8 mouse cellular contexts compared by ENCODE assay signal in genomic region chr2:32877303-32877702, GRCm38 (mm10). TPM values are rescaled to one million over a fixed set of nuclear protein-coding genes. Genes with fewer than 3 reads are reported as not detected.
DNase-seq lines count a peak whose midpoint lies in the region; ATAC-seq and TF ChIP-seq lines count a peak whose summit lies in the region.

No protein-coding gene starts in this region.

- 0 out of 2 replicates have a peak overlapping the region, but pooled peaks have one; percentile 8 for H3K27ac ChIP-seq in liver, adult 2 months (replicated peaks; ENCODE audit: insufficient read depth, low read depth, low read length)
- no peak overlapping the region for H3K27ac ChIP-seq in forebrain, embryonic 11.5 days (ENCODE audit: low read depth, low read length)
- peak overlapping the region; percentile 85; the same call in 1 of the 2 replicates for H3K27ac ChIP-seq in limb, embryonic 14.5 days (replicated peaks; ENCODE audit: low read depth, low read length)
- peak overlapping the region; percentile 92; the same call in 1 of the 2 replicates for H3K27ac ChIP-seq in neural tube, embryonic 15.5 days (replicated peaks)

- H3K36me3 ChIP-seq in liver, adult 2 months (ENCODE audit: control insufficient read depth, insufficient read depth, low read length), result no peaks in the 10 kb centered on the region
- no peaks in the 10 kb centered on the region for H3K36me3 ChIP-seq in forebrain, embryonic 11.5 days (ENCODE audit: control insufficient read depth, insufficient read depth, low read length)
- H3K36me3 ChIP-seq in limb, embryonic 14.5 days (ENCODE audit: control insufficient read depth, insufficient read depth, low read length), result no peaks in the 10 kb centered on the region
- H3K36me3 ChIP-seq in neural tube, embryonic 15.5 days, result no peaks in the 10 kb centered on the region

- H3K4me1 ChIP-seq in liver, adult 2 months (ENCODE audit: control insufficient read depth, insufficient read depth, low read length), result peaks cover 3% of the 10 kb centered on the region; the same call in 1 of the 2 replicates
- H3K4me1 ChIP-seq in forebrain, embryonic 11.5 days (replicated peaks; ENCODE audit: control insufficient read depth, insufficient read depth, low read length), result peaks cover 17% of the 10 kb centered on the region; the same call in 1 of the 2 replicates
- peaks cover 60% of the 10 kb centered on the region for H3K4me1 ChIP-seq in limb, embryonic 14.5 days (ENCODE audit: control insufficient read depth, insufficient read depth, low read length)
- peaks cover 70% of the 10 kb centered on the region for H3K4me1 ChIP-seq in neural tube, embryonic 15.5 days

- no peak for ATAC-seq in forebrain, embryonic 11.5 days (replicated peaks; ENCODE audit: low FRiP score)
- ATAC-seq in limb, embryonic 14.5 days (ENCODE audit: low FRiP score, low read depth), result no peak
- ATAC-seq in neural tube, embryonic 15.5 days (ENCODE audit: low FRiP score), result no peak

- peak overlapping the region; percentile 97 for H3K4me2 ChIP-seq in forebrain, embryonic 11.5 days (ENCODE audit: low read depth, low read length, severe bottlenecking)
- peak overlapping the region; percentile 95 for H3K4me2 ChIP-seq in limb, embryonic 14.5 days (replicated peaks; ENCODE audit: low read depth, low read length, severe bottlenecking)
- H3K4me2 ChIP-seq in neural tube, embryonic 15.5 days, result peak overlapping the region; percentile 83

- TF ChIP-seq CTCF in liver, adult 2 months (IDR thresholded peaks at IDR 0.05; ENCODE audit: low read depth, low read length), result no peak

- WGBS in liver, adult 2 months, result 75% methylated on average over 5 of the region's 5 CpGs
- 20% methylated on average over 5 of the region's 5 CpGs for WGBS in forebrain, embryonic 11.5 days
- WGBS in limb, embryonic 14.5 days, result 38% methylated on average over 5 of the region's 5 CpGs
- WGBS in neural tube, embryonic 15.5 days, result 36% methylated on average over 5 of the region's 5 CpGs

- H3K9me3 ChIP-seq in forebrain, embryonic 11.5 days (ENCODE audit: control insufficient read depth, low read length), result no peaks in the 10 kb centered on the region
- H3K9me3 ChIP-seq in limb, embryonic 14.5 days (ENCODE audit: control insufficient read depth, low read length), result no peaks in the 10 kb centered on the region
- no peaks in the 10 kb centered on the region for H3K9me3 ChIP-seq in neural tube, embryonic 15.5 days (replicated peaks)

- DNase-seq in liver, adult 2 months (ENCODE audit: extremely low read depth, low read depth, low spot score), result no peak
- DNase-seq in liver, result no peak
- DNase-seq in forebrain, embryonic 11.5 days (ENCODE audit: low spot score), result no peak
- DNase-seq in limb, embryonic 14.5 days (ENCODE audit: low spot score), result no peak
- no peak for DNase-seq in cerebellum, adult 9-11 months
- no peak for DNase-seq in spleen, adult 18-20 months
- DNase-seq in thymus, adult 18-20 months, result no peak

- TF ChIP-seq POLR2A in liver, adult 2 months (IDR thresholded peaks at IDR 0.05; ENCODE audit: extremely low read depth, insufficient read depth, low read length), result no peak
- no peak for TF ChIP-seq POLR2A in limb, embryonic 14.5 days (IDR thresholded peaks at IDR 0.05; ENCODE audit: borderline replicate concordance, extremely low read depth, insufficient read depth, insufficient read length)

- peaks cover 2% of the 10 kb centered on the region; the same call in 1 of the 2 replicates for H3K27me3 ChIP-seq in liver, adult 2 months (ENCODE audit: control insufficient read depth, insufficient read depth, low read length)
- H3K27me3 ChIP-seq in forebrain, embryonic 11.5 days (ENCODE audit: control insufficient read depth, insufficient read depth, low read length), result no peaks in the 10 kb centered on the region
- H3K27me3 ChIP-seq in limb, embryonic 14.5 days (ENCODE audit: control insufficient read depth, insufficient read depth, low read length), result no peaks in the 10 kb centered on the region
- no peaks in the 10 kb centered on the region for H3K27me3 ChIP-seq in neural tube, embryonic 15.5 days (replicated peaks)

- peak overlapping the region; percentile 77; the same call in 1 of the 2 replicates for H3K9ac ChIP-seq in liver, adult 2 months (ENCODE audit: low read depth, low read length)
- peak overlapping the region; percentile 94 for H3K9ac ChIP-seq in forebrain, embryonic 11.5 days (ENCODE audit: low read length)
- H3K9ac ChIP-seq in limb, embryonic 14.5 days (ENCODE audit: low read depth, low read length, severe bottlenecking), result peak overlapping the region; percentile 86
- peak overlapping the region; percentile 88 for H3K9ac ChIP-seq in neural tube, embryonic 15.5 days (replicated peaks)

- no peaks in the 10 kb centered on the region for H3K79me2 ChIP-seq in liver, adult 2 months (ENCODE audit: control insufficient read depth, insufficient read depth, low read length)

- peak overlapping the region; percentile 65; the same call in 1 of the 2 replicates for H3K4me3 ChIP-seq in liver, adult 2 months (ENCODE audit: insufficient read depth, low read depth, low read length)
- peak overlapping the region; percentile 66 for H3K4me3 ChIP-seq in forebrain, embryonic 11.5 days (ENCODE audit: low read depth, low read length)
- peak overlapping the region; percentile 88 for H3K4me3 ChIP-seq in limb, embryonic 14.5 days (replicated peaks; ENCODE audit: low read length)
- peak overlapping the region; percentile 89 for H3K4me3 ChIP-seq in neural tube, embryonic 15.5 days (replicated peaks)

RNA-seq across cellular contexts. Expression of gene Fam129b, which starts 1.4 kb away (rescaled TPM):
- total RNA-seq in liver, adult 2 months (2014; rRNA removed), result 6.5 and 6.8 TPM in 2 replicates
- 5.6 and 10.5 TPM in 2 replicates for polyA plus RNA-seq in liver, adult 2 months (2012; rRNA removed)
- 13.8 and 15.4 TPM in 2 replicates for polyA plus RNA-seq in forebrain, embryonic 11.5 days (2014; fragmentation: Nextera tagmentation; extraction: Ambion mirVana)
- 73.5 and 81.0 TPM in 2 replicates for polyA plus RNA-seq in limb, embryonic 14.5 days (2012; rRNA removed)
- polyA plus RNA-seq in limb, embryonic 14.5 days (2014; fragmentation: Nextera tagmentation; extraction: Ambion mirVana), result 45.9 and 46.2 TPM in 2 replicates
- 30.7 and 34.7 TPM in 2 replicates for polyA plus RNA-seq in neural tube, embryonic 15.5 days (2015; fragmentation: Nextera tagmentation; extraction: Ambion mirVana)

RNA-seq across cellular contexts. Expression of gene Stxbp1, which starts 30.3 kb away (rescaled TPM):
- 0.74 and 1.7 TPM in 2 replicates for total RNA-seq in liver, adult 2 months (2014; rRNA removed)
- polyA plus RNA-seq in liver, adult 2 months (2012; rRNA removed), result 1.3 and 1.6 TPM in 2 replicates
- 44.0 and 44.6 TPM in 2 replicates for polyA plus RNA-seq in forebrain, embryonic 11.5 days (2014; fragmentation: Nextera tagmentation; extraction: Ambion mirVana)
- 22.2 and 22.3 TPM in 2 replicates for polyA plus RNA-seq in limb, embryonic 14.5 days (2012; rRNA removed)
- 15.8 and 20.8 TPM in 2 replicates for polyA plus RNA-seq in limb, embryonic 14.5 days (2014; fragmentation: Nextera tagmentation; extraction: Ambion mirVana)
- polyA plus RNA-seq in neural tube, embryonic 15.5 days (2015; fragmentation: Nextera tagmentation; extraction: Ambion mirVana), result 276 and 315 TPM in 2 replicates
